Mouse (Mus musculus): ENCODE measurements around the gene Cpb2.

Cpb2 gene

GRCm38 (mm10) chr14:75242087-75242486, at the start of gene Cpb2:
TSS of gene Cpb2 (plus strand) at chr14:75242287.
- DNase-seq: no peak

GRCm38 (mm10) chr14:75192427-75192826, 49.7 kb upstream of the Cpb2 start:
- no peak for DNase-seq

GRCm38 (mm10) chr14:75192858-75193257, 49.2 kb upstream of the Cpb2 start:
- DNase-seq: no peak

- DNase-seq: no peak
Observed at GRCm38 (mm10) chr14:75195530-75195929, 46.6 kb upstream of the Cpb2 start.

DNA sequence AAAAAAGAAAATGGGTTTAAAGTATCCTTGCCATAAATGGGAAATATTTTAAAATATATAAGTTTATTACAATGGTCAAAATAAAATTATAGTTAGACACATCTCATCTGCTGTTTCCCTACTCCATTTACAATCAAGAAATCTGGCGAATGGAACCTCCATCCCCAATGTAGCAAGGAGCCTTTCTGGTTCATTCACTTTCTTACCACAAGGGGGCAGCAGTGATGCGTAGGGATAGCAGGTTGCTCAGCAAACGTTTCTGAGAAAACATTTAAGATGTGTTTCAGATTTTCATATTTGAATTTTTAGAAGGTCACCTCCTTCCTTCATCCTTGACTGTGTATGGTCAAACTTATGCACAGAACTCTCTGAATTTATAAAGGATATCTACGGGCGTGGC, 45.1 kb upstream of the Cpb2 start:
- DNase-seq: peak; percentile 55 to 61

GRCm38 (mm10) chr14:75197660-75198059, 44.4 kb upstream of the Cpb2 start:
- DNase-seq: no peak

- DNase-seq: no peak
Observed at GRCm38 (mm10) chr14:75205363-75206051, 36.6 kb upstream of the Cpb2 start.

GRCm38 (mm10) chr14:75206307-75206706, 35.8 kb upstream of the Cpb2 start:
- no peak for DNase-seq

GRCm38 (mm10) chr14:75208572-75209151, 33.4 kb upstream of the Cpb2 start:
- no peak for DNase-seq

DNA sequence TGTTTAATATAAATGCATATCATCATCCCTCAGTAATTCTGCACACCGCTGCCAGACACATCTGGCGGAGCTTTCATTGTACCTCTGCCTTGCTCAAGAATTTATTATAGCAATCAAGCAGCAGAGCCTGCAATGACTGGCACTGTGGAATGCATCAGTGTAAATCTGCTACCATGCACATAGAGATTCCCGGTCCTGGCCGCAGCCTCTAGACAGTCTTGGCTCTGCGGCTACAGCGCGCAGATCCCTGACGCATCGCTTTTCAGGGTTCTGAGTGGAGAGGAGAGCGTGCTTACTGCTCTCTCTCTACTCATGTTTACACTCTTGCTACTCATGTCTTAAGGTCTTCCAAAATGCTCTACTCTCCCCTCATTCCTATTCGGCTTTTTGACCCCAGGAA, 28.3 kb upstream of the Cpb2 start:
- DNase-seq: no peak

DNA sequence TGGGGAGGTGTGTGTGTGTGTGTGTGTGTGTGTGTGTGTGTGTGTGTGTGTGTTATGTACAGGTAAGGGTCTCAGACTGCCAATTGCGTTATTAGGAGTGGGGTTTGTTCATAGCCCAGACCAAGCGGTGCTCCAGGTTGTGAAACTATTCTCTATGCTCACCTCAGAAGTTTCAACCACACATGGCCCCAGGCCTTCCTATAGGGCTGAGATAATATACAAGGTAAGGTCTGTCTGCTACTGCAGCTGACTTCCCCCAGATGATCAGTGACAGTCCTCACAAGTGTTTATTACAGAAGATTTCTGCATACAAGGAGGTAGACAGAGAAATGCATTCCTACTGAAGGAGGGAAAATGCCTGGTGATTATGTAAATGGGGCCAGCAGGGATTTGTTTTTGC, 23.2 kb upstream of the Cpb2 start:
- DNase-seq: no peak

DNA sequence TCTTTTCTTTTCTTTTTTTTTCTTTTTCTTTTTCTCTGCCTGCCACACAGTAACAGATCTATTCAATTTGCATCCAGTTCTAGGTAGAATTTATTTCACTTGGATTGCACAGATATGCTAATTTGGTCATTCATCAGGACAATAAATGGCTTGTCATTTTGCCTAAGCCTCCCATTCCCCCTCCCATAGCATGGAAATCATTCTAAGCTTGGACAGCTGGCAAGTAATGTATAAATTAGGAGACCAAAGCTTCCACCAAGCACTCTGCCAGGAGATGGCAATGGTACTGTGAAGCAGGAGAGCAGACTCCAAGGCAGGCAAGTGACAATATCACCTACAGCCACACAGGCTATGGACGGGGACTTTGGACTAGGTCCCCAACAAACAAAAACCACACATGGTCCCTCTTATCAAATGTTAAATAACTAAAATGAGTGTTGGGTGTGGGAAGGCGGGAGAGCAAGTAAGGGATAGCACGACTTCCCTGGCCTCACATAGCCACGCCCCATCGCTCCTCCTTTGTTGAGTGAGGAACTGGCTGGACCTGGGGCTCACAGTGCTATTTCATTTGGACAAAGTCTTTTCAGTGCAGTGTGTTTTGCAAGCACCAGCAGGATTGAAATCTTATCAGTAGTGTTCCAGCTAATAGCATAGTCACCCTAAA, 22.7 kb upstream of the Cpb2 start:
- DNase-seq: no peak

- no peak for DNase-seq
Observed at GRCm38 (mm10) chr14:75222386-75222785, 19.7 kb upstream of the Cpb2 start.

DNA sequence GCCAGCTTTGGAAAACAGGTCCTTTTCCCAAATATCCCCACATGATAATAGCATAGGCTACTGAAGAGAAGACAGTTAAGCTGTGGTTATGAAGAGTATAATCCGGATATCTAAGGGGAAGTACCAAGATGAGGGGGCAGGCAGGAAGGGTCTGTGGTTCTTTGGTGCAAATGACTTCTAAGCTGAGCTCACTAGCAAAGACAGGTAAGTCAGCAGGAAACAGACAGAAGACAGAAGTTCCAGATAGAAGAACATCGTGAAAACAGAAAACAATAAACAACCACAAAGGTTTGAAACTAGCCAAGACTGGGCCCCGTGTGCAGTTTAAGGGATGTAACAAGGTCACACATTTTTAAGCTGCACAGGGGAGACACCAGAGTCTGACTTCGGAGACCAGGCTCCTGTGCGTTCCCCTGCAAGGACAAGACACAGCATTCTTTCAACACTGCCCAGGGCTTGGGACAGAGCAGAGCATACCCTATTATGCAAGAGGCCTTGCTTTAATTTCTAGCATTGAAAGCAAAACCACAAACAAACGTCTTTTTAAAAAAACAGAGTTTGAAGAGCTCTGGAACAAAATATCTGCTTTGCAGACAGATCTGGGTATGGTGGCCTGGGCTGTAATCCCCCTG, 14.5 kb upstream of the Cpb2 start:
- no peak for DNase-seq

DNA sequence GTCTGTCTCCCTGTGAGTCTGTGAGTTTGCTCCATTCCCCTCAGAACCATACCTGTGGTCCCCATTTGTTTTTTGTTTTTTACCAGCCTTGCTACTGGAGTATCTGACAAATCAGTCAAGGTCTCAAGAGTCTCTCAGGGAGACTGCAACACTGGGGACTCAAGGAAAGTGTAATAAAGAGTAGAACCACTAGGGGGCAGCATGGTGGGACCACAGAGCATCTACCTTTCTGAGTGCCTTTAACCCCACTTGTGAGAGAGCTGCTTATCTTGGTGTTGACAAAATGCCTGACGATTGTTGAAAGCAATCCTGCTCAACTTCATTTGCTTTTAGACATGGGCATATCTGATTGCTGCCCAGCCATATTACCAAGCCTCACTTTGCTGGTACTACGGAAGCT, 12.3 kb upstream of the Cpb2 start:
- peak; percentile 19 to 30 for DNase-seq

GRCm38 (mm10) chr14:75233070-75233469, 9.0 kb upstream of the Cpb2 start:
- no peak for DNase-seq

GRCm38 (mm10) chr14:75235552-75235951, 6.5 kb upstream of the Cpb2 start:
- DNase-seq: no peak

GRCm38 (mm10) chr14:75235955-75236635, 6.0 kb upstream of the Cpb2 start:
- no peak for DNase-seq

DNA sequence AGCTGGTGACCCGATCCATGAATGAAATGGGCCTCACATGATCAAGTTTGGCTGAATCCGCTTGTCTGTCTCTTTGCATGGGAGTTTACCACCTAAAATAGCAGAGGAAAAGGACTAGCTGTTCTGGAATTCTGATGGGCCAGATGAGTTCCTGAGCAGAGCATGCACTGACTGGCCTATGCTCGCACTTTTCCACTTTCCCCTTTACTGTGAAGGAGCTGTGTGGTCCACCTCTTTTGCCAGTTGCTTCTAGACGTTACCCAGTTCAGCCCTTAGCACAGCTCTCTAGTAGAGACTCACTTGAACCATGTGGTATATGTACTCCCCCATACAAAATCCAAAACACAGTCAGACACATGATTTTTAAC, 5.5 kb upstream of the Cpb2 start:
- no peak for DNase-seq

GRCm38 (mm10) chr14:75237096-75237495, 5.0 kb upstream of the Cpb2 start:
- no peak for DNase-seq

DNA sequence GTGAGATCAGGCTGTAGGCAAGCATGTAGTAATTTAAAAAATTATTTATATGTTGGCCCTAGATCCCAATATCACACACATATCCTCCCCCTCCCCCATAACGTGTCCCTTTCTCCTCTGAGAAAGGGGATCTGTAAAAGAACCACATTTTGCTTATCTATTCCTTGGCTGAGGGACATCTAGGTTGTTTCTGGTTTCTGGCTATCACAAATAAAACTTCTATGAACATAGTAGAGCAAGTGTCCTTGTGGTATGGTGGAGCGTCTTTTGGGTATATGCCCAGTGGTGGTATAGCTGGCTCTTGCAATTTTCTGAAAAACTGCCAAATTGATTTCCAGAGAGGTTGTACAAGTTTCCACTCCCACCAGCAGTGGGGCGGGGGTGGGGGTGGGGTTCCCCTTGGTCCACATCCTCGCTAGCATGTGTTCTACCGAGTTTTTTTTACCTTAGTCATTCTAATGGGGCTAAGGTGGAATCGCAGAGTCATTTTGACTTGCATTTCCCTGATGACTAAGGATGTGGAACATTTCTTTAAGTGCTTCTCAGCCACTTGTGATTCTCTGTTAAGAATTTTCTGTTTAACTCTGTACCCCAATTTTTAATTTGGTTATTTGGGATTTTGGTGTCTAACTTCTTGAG, 3.9 kb upstream of the Cpb2 start:
- DNase-seq: no peak

GRCm38 (mm10) chr14:75246024-75247000, 4.2 kb downstream of the Cpb2 start:
- DNase-seq: no peak
